Comparison of ENCODE assay signal across 8 mouse cellular contexts in the genomic region with DNA sequence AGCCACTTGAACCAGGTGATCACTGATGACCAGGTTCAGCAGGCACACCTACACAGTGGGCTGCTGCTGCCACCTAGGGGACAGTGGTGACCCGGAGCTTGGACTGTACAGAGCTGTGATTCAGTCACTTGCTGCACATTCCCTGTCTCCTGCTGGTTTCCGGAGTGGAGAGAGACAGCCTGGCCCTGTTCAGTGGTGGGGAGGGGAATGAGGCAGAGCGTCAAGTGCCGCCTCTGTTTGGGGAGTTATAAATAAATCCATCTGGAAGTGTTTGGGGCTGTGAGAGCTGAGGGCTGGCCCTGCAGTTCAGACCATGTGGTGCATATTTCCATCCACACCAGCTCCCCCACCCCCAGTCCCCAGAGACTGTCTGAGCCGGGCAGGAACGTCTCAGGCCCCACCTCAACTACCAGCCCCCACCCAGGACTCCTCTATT.
DNase-seq lines count a peak whose midpoint lies in the region; ATAC-seq lines count a peak whose summit lies in the region.

No protein-coding gene starts in this region.

- H3K4me1 ChIP-seq in hindbrain, embryonic 14.5 days (replicated peaks; ENCODE audit: control insufficient read depth, insufficient read depth, low read length), result no peaks in the 10 kb centered on the region

- no peaks in the 10 kb centered on the region for H3K36me3 ChIP-seq in hindbrain, embryonic 14.5 days (replicated peaks; ENCODE audit: control insufficient read depth, insufficient read depth)

- peak; percentile 84 for ATAC-seq in hindbrain, embryonic 14.5 days (ENCODE audit: low FRiP score)
- ATAC-seq in activated CD4-positive, CD25-positive, alpha-beta regulatory T cell, adult 4 months, result no peak

- no peak overlapping the region for H3K27ac ChIP-seq in hindbrain, embryonic 14.5 days

- H3K4me3 ChIP-seq in hindbrain, embryonic 14.5 days (replicated peaks; ENCODE audit: low read length), result no peak overlapping the region

- H3K9ac ChIP-seq in hindbrain, embryonic 14.5 days, result no peak overlapping the region

- no peaks in the 10 kb centered on the region for H3K9me3 ChIP-seq in hindbrain, embryonic 14.5 days (ENCODE audit: control insufficient read depth, low read length)

- DNase-seq in T-cell, adult 2 months (ENCODE audit: low spot score), result peak; percentile 26
- DNase-seq in cerebellum, postnatal 36 days, result peak; percentile 89 to 90
- peak; percentile 63 for DNase-seq in gastrocnemius, adult 18-20 months (ENCODE audit: low spot score)
- peak; percentile 46 for DNase-seq in hindbrain, embryonic 14.5 days (ENCODE audit: low spot score)
- peak; percentile 47 to 63 for DNase-seq in layer of hippocampus, postnatal 14 days (ENCODE audit: low spot score in 2 of 2)
- DNase-seq in lung, postnatal 14 days, result peak; percentile 69
- DNase-seq in right cerebral cortex, postnatal 14 days, result peak; percentile 64

- H3K27me3 ChIP-seq in hindbrain, embryonic 14.5 days (ENCODE audit: control insufficient read depth, insufficient read depth, low read length), result peaks cover 23% of the 10 kb centered on the region

- WGBS in hindbrain, embryonic 14.5 days, result 14% methylated on average over 6 of the region's 6 CpGs

- H3K4me2 ChIP-seq in hindbrain, embryonic 14.5 days (replicated peaks), result no peak overlapping the region

Comparison
In these comparisons a context has a peak if more than half of its experiments do, and no peak if none do; other contexts are left out.
1. DNase-seq: peak in every context shown above with its lines; median percentile 90 in cerebellum, postnatal 36 days; 69 in lung, postnatal 14 days; 64 in right cerebral cortex, postnatal 14 days; 63 in gastrocnemius, adult 18-20 months; 55 in layer of hippocampus, postnatal 14 days; 46 in hindbrain, embryonic 14.5 days; 26 in T-cell, adult 2 months.